Mouse (Mus musculus): ENCODE measurements around the gene Cnpy4.

Gene Cnpy4

GRCm38 (mm10) chr5:138186950-138187638, at the start of gene Cnpy4, which contains the start of gene Taf6:
TSS of gene Cnpy4 (plus strand) at chr5:138187485.
TSS of gene Taf6 (minus strand) at chr5:138187451.
- DNase-seq: peak; percentile 69 to 78

DNA sequence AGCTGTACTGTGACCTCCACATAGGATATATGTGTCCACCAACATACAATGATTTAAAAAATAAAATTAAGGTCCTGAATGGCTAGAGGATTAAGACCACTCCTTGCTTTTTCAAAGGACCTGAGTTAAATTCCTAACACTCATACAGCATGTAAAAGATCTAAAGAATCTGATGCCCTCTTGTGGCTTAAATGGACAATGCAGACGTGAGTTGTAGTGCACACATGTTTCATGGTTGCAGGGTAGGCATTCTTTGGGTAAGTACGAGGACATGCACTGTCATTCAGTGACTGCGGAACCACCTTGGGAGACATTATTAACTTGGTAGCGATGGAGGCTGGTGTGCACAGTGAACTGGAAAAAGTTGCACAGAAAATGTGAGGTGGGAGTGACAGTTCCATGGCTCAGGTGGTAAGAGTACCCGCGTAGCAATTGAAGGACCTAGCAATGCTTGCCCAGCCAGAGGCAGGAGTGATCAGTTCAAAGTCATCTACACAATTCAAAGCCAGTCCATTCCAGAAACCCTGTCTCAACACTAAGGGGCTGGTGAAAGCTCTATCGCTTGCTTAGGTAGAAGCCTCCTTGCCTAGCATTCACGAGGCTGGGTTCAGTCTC, 49.2 kb upstream of the Cnpy4 start:
- DNase-seq: peak in 1 of 2 experiments; percentile 20

- DNase-seq: no peak
These were observed 48.7 kb upstream of the Cnpy4 start for GRCm38 (mm10) chr5:138138585-138138984.

DNA sequence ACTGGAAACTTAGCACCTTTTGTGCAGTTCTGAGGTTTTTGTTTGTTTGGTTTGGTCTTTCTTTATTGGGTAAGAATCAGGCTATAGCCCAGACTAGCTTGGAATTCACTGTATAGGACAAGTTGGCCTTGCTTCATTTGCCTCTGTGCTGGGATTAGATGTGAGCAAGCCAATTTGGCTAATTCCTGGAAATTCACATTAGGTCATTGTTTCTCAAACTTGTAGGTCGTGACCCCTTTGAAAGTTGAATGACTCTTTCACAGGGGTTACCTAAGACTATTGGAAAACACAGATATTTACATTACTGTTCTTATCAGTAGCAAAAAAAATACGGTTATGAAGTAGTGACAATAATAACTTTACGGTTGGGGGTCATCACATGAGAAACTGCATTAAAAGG, 32.9 kb upstream of the Cnpy4 start:
- DNase-seq: no peak

DNA sequence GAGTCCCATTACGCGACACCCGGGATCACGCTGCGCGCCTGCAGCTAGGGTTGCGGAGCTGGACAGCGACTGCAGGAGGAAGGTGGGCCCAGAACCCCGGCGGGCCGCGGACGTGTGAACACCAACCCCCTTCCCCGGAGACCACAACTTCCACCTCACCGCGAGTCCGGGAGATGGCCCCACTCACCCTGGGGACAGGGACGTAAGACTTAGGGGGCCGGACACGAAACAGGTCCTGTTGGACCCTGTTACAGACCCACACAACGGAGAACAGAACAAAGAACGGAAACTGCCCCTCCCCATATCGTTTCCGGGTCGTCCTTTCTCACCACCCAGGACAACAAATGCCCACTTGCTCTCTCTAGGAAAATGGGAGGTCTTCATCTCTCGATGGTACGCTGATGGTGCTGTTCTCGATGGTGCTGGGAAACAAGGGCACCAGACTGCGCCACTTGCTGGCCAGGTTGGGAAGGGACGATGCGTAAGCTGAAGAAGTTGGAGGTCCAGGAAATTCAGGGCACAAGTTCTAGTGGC, 31.8 kb upstream of the Cnpy4 start, which contains the start of gene Zfp113:
Gene Zfp113 (minus strand): TSS at position 302 of the 534 bp plus-strand sequence.
- peak; percentile 71 to 77 for DNase-seq

- no peak for DNase-seq
These were observed 27.0 kb upstream of the Cnpy4 start for GRCm38 (mm10) chr5:138160224-138160762.

- peak; percentile 86 to 93 for DNase-seq
These were observed 26.2 kb upstream of the Cnpy4 start, which contains the start of gene Cops6 for GRCm38 (mm10) chr5:138160842-138161665. TSS of gene Cops6 (plus strand) at chr5:138161071.

DNA sequence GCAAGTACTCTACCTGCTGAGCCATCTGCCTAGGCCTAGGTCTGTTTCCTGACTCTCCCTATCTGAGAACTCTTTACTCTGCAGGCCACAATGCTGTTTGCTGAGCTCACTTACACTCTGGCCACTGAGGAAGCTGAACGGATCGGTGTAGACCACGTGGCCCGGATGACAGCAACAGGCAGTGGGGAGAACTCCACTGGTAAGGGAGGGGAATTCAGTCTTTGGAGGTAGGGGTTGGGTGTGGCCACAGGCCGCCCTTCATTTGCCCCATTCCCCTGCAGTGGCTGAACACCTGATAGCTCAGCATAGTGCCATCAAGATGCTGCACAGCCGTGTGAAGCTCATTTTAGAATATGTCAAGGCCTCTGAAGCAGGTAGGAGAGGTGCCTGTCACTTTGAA, 24.2 kb upstream of the Cnpy4 start:
- DNase-seq: no peak

GRCm38 (mm10) chr5:138163610-138164009, 23.7 kb upstream of the Cnpy4 start:
- DNase-seq: no peak

DNA sequence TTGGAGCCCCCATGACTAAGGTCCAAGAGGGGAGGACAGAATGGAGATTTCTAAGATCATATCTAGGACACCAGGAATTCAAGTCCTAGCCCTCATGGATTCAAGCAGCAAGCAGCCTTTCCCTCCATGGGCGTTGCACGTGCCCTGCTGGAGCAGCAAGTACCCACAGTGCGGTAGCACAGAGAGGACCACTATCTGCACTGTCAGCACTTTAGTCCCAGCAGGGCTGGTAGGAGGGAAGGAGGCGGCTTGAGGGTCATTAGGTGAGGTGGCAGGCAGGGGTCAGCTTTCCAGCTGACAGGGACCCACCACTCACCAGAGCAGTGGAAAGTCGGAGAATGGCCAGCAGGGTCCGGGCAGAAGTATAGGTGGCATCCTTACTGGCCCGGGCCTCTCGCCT, 21.7 kb upstream of the Cnpy4 start:
- DNase-seq: no peak

GRCm38 (mm10) chr5:138170936-138171561, 16.2 kb upstream of the Cnpy4 start:
- DNase-seq: peak; percentile 89 to 91

GRCm38 (mm10) chr5:138171695-138172491, 15.4 kb upstream of the Cnpy4 start, which contains the start of the genes Ap4m1 and Mcm7:
TSS of gene Ap4m1 (plus strand) at chr5:138172002.
TSS of gene Mcm7 (minus strand) at chr5:138172422.
- DNase-seq: peak; percentile 88 to 89

DNA sequence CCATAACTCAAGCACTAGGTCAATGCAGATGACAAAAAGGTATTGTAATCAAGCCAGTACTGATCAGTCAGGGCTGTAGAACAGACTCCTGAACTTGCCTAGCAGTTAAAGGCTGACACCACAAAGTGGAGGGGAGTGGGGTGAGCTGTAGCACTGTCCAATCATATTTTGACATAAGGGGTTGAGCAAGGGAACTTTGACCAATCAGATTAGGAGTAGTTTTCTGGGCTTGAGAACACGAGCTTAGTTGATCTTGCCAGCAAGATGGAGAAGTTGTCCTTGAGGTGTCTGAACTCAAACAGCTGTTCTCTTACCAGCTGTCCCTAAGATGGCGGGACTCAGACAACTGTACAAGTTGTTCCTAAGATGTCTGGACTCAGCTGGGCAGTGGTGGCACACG, 14.1 kb upstream of the Cnpy4 start:
- DNase-seq: no peak

- peak; percentile 22 to 57 for DNase-seq
These were observed 499 bp downstream of the Cnpy4 start for GRCm38 (mm10) chr5:138187661-138188306.

GRCm38 (mm10) chr5:138193771-138194727, 6.8 kb downstream of the Cnpy4 start, which contains the start of gene Mblac1:
TSS of gene Mblac1 (plus strand) at chr5:138194314.
- DNase-seq: peak; percentile 56 to 76

GRCm38 (mm10) chr5:138194755-138195345, 7.6 kb downstream of the Cnpy4 start:
- peak in 1 of 2 experiments; percentile 30 for DNase-seq

DNA sequence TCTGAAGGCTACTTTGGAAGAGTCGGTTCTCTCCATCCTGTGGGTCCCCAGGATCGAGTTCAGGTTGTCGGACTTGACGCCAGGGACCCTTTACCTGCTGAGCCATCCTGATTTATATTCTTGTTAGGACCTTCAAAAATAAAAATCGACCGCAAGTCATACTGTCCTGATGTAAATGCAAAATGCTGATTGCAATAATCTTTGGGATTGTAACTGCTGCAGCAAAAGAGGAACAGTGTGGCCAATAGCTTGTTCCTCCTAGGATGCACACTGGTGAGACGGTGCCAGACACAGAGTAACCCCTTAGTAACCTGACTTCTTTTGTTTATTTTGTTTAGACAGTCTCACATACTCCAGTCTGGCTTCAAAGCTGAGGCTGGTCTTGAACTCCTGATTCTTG, 8.2 kb downstream of the Cnpy4 start:
- no peak for DNase-seq

DNA sequence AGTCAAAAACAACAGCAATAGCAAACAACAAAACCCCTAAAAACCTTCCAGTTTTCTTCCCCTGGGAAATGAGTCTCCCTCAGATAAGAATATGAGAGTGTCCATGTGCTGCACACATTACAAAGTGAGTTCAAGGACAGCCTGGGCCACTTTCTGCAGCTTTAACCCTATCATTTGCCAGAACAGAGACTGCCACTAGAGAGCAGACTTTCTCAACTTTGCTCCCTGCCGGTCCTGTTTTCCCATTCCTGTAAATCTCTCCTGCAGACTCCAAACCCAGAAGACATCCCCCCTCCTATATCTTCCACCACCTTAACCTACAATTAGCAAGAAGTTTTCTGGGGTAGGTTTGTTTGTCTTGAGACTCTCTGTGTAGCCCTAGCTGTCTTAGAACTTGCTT, 12.3 kb downstream of the Cnpy4 start:
- no peak for DNase-seq

- no peak for DNase-seq
These were observed 14.8 kb downstream of the Cnpy4 start for GRCm38 (mm10) chr5:138202086-138202485.

Data from spleen, adult 18-20 months (tissue).